Comparison of ENCODE assay signal across 12 mouse cellular contexts in genomic region chr10:119006866-119007575, GRCm38 (mm10).
DNase-seq lines count a peak whose midpoint lies in the region; ATAC-seq and TF ChIP-seq lines count a peak whose summit lies in the region.
"Had no signal": no experiment of that assay in that cellular context is flagged by ENCODE, and none has a peak within 500 bp of the region (broad histone marks: within the 10 kb centered on the region; RNA-seq: fewer than 3 reads in every experiment).

No protein-coding gene starts in this region.

- H3K27me3 ChIP-seq in forebrain, postnatal 0 days (ENCODE audit: insufficient read depth, low read length): no peaks in the 10 kb centered on the region
- H3K27me3 ChIP-seq in forebrain, embryonic 13.5 days: no peaks in the 10 kb centered on the region
- H3K27me3 ChIP-seq in intestine, postnatal 0 days (replicated peaks; ENCODE audit: control insufficient read depth, insufficient read depth, low read length): no peaks in the 10 kb centered on the region
- H3K27me3 ChIP-seq: intestine, embryonic 15.5 days; limb, embryonic 12.5 days had no signal

- no peak overlapping the region for H3K9ac ChIP-seq in forebrain, postnatal 0 days
- no peak overlapping the region for H3K9ac ChIP-seq in forebrain, embryonic 13.5 days
- H3K9ac ChIP-seq in intestine, postnatal 0 days (ENCODE audit: low read depth, low read length): no peak overlapping the region
- H3K9ac ChIP-seq: intestine, embryonic 15.5 days; limb, embryonic 12.5 days had no signal

- ATAC-seq in forebrain, postnatal 0 days: no peak
- no peak for ATAC-seq in forebrain, embryonic 13.5 days
- ATAC-seq in intestine, postnatal 0 days: no peak
- ATAC-seq: intestine, embryonic 15.5 days; midbrain, embryonic 16.5 days had no signal

- H3K36me3 ChIP-seq in forebrain, postnatal 0 days (ENCODE audit: insufficient read depth): no peaks in the 10 kb centered on the region
- H3K36me3 ChIP-seq in forebrain, embryonic 13.5 days (ENCODE audit: poor library complexity, severe bottlenecking): no peaks in the 10 kb centered on the region
- H3K36me3 ChIP-seq in intestine, postnatal 0 days (ENCODE audit: control insufficient read depth, insufficient read depth): no peaks in the 10 kb centered on the region
- H3K36me3 ChIP-seq: intestine, embryonic 15.5 days; limb, embryonic 12.5 days had no signal

- H3K4me2 ChIP-seq in forebrain, postnatal 0 days (ENCODE audit: low read depth): no peak overlapping the region
- H3K4me2 ChIP-seq in forebrain, embryonic 13.5 days: no peak overlapping the region
- H3K4me2 ChIP-seq in intestine, postnatal 0 days (replicated peaks; ENCODE audit: low read depth): no peak overlapping the region
- H3K4me2 ChIP-seq: intestine, embryonic 15.5 days; limb, embryonic 12.5 days had no signal

- no peaks in the 10 kb centered on the region for H3K4me1 ChIP-seq in forebrain, postnatal 0 days (ENCODE audit: insufficient read depth)
- no peaks in the 10 kb centered on the region for H3K4me1 ChIP-seq in forebrain, embryonic 13.5 days
- 0 out of 2 replicates have a peak, but pooled peaks cover 3% of the 10 kb centered on the region for H3K4me1 ChIP-seq in intestine, postnatal 0 days (replicated peaks; ENCODE audit: control insufficient read depth, insufficient read depth, low read length)

- no peaks in the 10 kb centered on the region for H3K9me3 ChIP-seq in forebrain, postnatal 0 days (ENCODE audit: low read length)
- no peaks in the 10 kb centered on the region for H3K9me3 ChIP-seq in forebrain, embryonic 13.5 days (replicated peaks)
- H3K9me3 ChIP-seq in intestine, postnatal 0 days (ENCODE audit: control insufficient read depth): no peaks in the 10 kb centered on the region
- H3K9me3 ChIP-seq: intestine, embryonic 15.5 days; limb, embryonic 12.5 days had no signal

- TF ChIP-seq CTCF in forebrain, postnatal 0 days (IDR thresholded peaks at IDR 0.05; ENCODE audit: low read depth): no peak
- no peak for TF ChIP-seq CTCF in intestine, postnatal 0 days (IDR thresholded peaks at IDR 0.05; ENCODE audit: low read depth)

- no peak overlapping the region for H3K4me3 ChIP-seq in forebrain, postnatal 0 days (ENCODE audit: low read depth, low read length)
- H3K4me3 ChIP-seq in forebrain, embryonic 13.5 days: no peak overlapping the region
- no peak overlapping the region for H3K4me3 ChIP-seq in intestine, postnatal 0 days (ENCODE audit: low read depth, low read length)
- H3K4me3 ChIP-seq: erythroblast, embryonic 14.5 days; intestine, embryonic 15.5 days; limb, embryonic 12.5 days had no signal

- H3K27ac ChIP-seq in forebrain, postnatal 0 days (ENCODE audit: low read depth, low read length): no peak overlapping the region
- no peak overlapping the region for H3K27ac ChIP-seq in forebrain, embryonic 13.5 days
- H3K27ac ChIP-seq in intestine, postnatal 0 days (ENCODE audit: low read depth, low read length): no peak overlapping the region
- H3K27ac ChIP-seq: intestine, embryonic 15.5 days; limb, embryonic 12.5 days had no signal

- DNase-seq in forebrain, postnatal 0 days: peak; percentile 30
- DNase-seq in brain, adult 2 months (ENCODE audit: low read depth, low spot score): peak; percentile 48
- DNase-seq in cerebellum, adult 9-11 months: peak; percentile 86
- DNase-seq in kidney, postnatal 14 days: peak; percentile 23
- DNase-seq in spleen, postnatal 14 days (ENCODE audit: low spot score in 2 of 2): no peak
- DNase-seq in heart, postnatal 4 days: no peak

- 69% methylated on average over 19 of the region's 19 CpGs for WGBS in forebrain, postnatal 0 days
- WGBS in forebrain, embryonic 13.5 days: 89% methylated on average over 19 of the region's 19 CpGs
- 87% methylated on average over 19 of the region's 19 CpGs for WGBS in intestine, postnatal 0 days

Comparison
In these comparisons a context has a peak if more than half of its experiments do, and no peak if none do; other contexts are left out.
1. DNase-seq: peak in forebrain, postnatal 0 days (single experiment), brain, adult 2 months (single experiment), cerebellum, adult 9-11 months (single experiment) and kidney, postnatal 14 days (single experiment); none in spleen, postnatal 14 days (0 of 2) and heart, postnatal 4 days (single experiment).